Mouse (Mus musculus): ENCODE measurements around the gene Gm15737. TPM values are rescaled to one million over a fixed set of nuclear protein-coding genes. Genes with fewer than 3 reads are reported as not detected.

The Gm15737 gene
- polyA plus RNA-seq, 1 experiment from 2014 or later = not detected

DNA sequence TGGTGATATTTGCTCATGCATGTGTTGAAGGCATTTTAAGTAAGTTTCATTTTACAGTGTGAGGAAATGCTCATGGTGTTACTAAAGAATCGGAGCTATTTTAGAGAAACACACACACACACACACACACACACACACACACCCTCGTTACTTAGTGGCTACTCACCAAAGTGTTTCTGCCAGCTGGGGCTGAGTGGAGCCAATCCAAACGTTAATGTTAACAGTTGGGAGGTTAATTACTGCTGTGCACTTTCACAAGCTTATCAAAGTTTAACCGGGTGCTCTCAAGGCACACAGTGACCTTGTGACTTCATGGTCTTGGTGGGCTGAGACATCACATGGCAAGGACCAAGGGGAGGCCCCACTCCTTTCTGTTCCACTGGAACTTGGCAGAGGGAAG lies 52.7 kb downstream of the Gm15737 start:
- no peaks in the 10 kb centered on the region for H3K36me3 ChIP-seq (replicated peaks)
- H3K27ac ChIP-seq = no peak overlapping the region
- H3K4me3 ChIP-seq (replicated peaks) = no peak overlapping the region
- ATAC-seq (ENCODE audit: low FRiP score) = no peak
- 50% methylated on average over 4 of the region's 4 CpGs for WGBS
- no peaks in the 10 kb centered on the region for H3K27me3 ChIP-seq
- no peaks in the 10 kb centered on the region for H3K4me1 ChIP-seq
- H3K9ac ChIP-seq = no peak overlapping the region
- H3K9me3 ChIP-seq = no peaks in the 10 kb centered on the region
- H3K4me2 ChIP-seq = no peak overlapping the region

DNA sequence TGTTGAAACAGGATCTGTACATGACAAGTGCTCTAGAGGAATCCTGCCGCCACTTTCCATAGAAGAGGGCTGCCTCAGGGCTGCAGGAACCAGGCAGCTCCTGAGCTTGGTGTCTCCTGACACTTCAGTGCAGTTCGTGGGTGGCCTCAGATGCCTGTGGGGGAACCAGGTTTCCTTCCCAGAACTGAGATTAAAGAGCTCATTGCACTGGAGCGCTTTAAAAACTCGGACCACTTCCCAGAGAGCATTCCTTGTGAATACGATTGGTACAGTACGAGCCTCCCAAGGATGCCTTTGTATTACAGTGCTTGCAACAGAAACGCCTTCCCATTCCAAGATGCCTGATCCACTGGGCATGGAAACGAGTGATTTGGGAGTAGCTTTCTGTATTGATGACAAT lies 55.4 kb downstream of the Gm15737 start:
- Histone ChIP-seq H3K4me1 (no peaks in the 10 kb centered on the region), H3K9me3 (no peaks in the 10 kb centered on the region), H3K9ac (no peak overlapping the region), H3K27me3 (no peaks in the 10 kb centered on the region), H3K4me3 (replicated peaks) (no peak overlapping the region), H3K36me3 (replicated peaks) (no peaks in the 10 kb centered on the region), H3K4me2 (no peak overlapping the region), H3K27ac (no peak overlapping the region)
- ATAC-seq (ENCODE audit: low FRiP score) = no peak
- 79% methylated on average over 8 of the region's 8 CpGs for WGBS

DNA sequence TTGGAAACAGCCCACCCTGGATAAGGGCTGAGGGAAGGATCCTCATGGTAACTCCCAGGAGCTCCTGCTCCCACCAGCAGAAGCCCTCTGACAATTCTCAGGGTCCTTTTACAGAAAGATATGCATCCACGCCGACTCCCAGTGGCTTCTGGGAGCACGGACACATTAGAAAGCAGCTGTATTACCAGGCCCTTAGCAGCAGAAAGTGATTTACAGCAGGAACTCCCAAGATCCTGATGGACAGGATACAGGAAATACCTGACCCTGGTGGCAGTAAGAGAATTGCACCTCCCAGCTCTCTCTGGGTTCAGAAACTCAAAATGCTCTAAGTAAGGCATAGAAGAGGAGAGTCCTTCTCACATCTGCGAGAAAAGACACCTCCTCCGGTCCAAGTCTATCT lies 59.1 kb downstream of the Gm15737 start:
- ATAC-seq (ENCODE audit: low FRiP score) = no peak
- H3K27ac ChIP-seq = no peak overlapping the region
- no peak overlapping the region for H3K4me3 ChIP-seq (replicated peaks)
- no peaks in the 10 kb centered on the region for H3K27me3 ChIP-seq
- 91% methylated on average over 5 of the region's 5 CpGs for WGBS
- no peaks in the 10 kb centered on the region for H3K9me3 ChIP-seq
- no peak overlapping the region for H3K4me2 ChIP-seq
- no peak overlapping the region for H3K9ac ChIP-seq
- no peaks in the 10 kb centered on the region for H3K4me1 ChIP-seq
- H3K36me3 ChIP-seq (replicated peaks) = no peaks in the 10 kb centered on the region

Other genes starting within 250 kb of the Gm15737 start
- 6.4 and 6.5 TPM in 2 replicates for gene Prickle2, start 163.2 kb upstream of the Gm15737 start, polyA plus RNA-seq (2016; fragmentation: Nextera tagmentation; extraction: Ambion mirVana)
- 0.49 TPM in 1 of 2 replicates, not detected in the other for gene A730049H05Rik, start 52.9 kb upstream of the Gm15737 start, polyA plus RNA-seq (2016; fragmentation: Nextera tagmentation; extraction: Ambion mirVana)
- gene Adamts9, start 74.1 kb downstream of the Gm15737 start, polyA plus RNA-seq (2016; fragmentation: Nextera tagmentation; extraction: Ambion mirVana) = 1.9 and 2.1 TPM in 2 replicates

Measured in forebrain, embryonic 12.5 days (tissue).